Mouse (Mus musculus) liver, embryonic 12.5 days (tissue): Measurements from ENCODE around the gene Sirt3. TPM values are rescaled to one million over a fixed set of nuclear protein-coding genes. Genes with fewer than 3 reads are reported as not detected.

Source experiments
- ATAC-seq: fragments of 200-750 bp; cut with Nextera tagmentation; 2 replicates; pipeline ENCODE4 v1.8.0; 2017; ENCODE audit warnings: moderate number of reproducible peaks, mild to moderate bottlenecking, moderate library complexity
- H3K27ac ChIP-seq: fragments of 300-500 bp; sonication (generic); 2 replicates; pipeline ENCODE4 v1.5.1; 2016; ENCODE audit warnings: mild to moderate bottlenecking
- H3K27me3 ChIP-seq: fragments of 300-500 bp; sonication (generic); replicated peaks from 2 replicates; pipeline ENCODE4 v1.6.1; 2016; ENCODE audit warnings: mild to moderate bottlenecking, moderate library complexity
- H3K36me3 ChIP-seq: fragments of 300-500 bp; sonication (generic); 2 replicates; pipeline ENCODE4 v1.6.1; 2016; ENCODE audit warnings: mild to moderate bottlenecking, moderate library complexity
- H3K4me1 ChIP-seq: fragments of 300-500 bp; sonication (generic); 2 replicates; pipeline ENCODE4 v1.6.1; 2016
- H3K4me2 ChIP-seq: fragments of 300-500 bp; sonication (generic); 2 replicates; pipeline ENCODE4 v1.6.1; 2016; ENCODE audit warnings: mild to moderate bottlenecking, moderate library complexity
- H3K4me3 ChIP-seq: fragments of 300-500 bp; sonication (generic); 2 replicates; pipeline ENCODE4 v1.5.1; 2016; ENCODE audit warnings: mild to moderate bottlenecking, moderate library complexity
- H3K9ac ChIP-seq: fragments of 300-500 bp; sonication (generic); 2 replicates; pipeline ENCODE4 v1.6.1; 2016; ENCODE audit warnings: mild to moderate bottlenecking, moderate library complexity
- H3K9me3 ChIP-seq: fragments of 300-500 bp; sonication (generic); replicated peaks from 2 replicates; pipeline ENCODE4 v1.6.1; 2016; ENCODE audit warnings: mild to moderate bottlenecking, moderate library complexity
- whole genome bisulfite sequencing: fragments of 180-500 bp; shearing (Covaris S2); methylation state at CpG from one replicate; pipeline ENCODE4 v1.1.7; 2016; ENCODE audit not compliant: insufficient replicate concordance; 5-methylcytosine and 5-hydroxymethylcytosine counted together
- polyA plus RNA-seq: library from polyadenylated mRNA; unstranded; fragments of >200 nt; fragmentation: Nextera tagmentation; extraction: Ambion mirVana; gene quantifications from 2 replicates; pipeline ENCODE4 v1.2.1, GENCODE M21; 2016

Gene Sirt3
- polyA plus RNA-seq, 1 experiment from 2014 or later = 16.0 TPM

GRCm38 (mm10) chr7:140822731-140823130 lies 59.4 kb downstream of the Sirt3 start:
- Histone ChIP-seq H3K36me3 (no peaks in the 10 kb centered on the region), H3K9ac (no peak overlapping the region)
- no peak for ATAC-seq

GRCm38 (mm10) chr7:140821653-140822329 lies 60.3 kb downstream of the Sirt3 start, which contains the start of gene Zfp941:
Gene Zfp941 (minus strand): TSS chr7:140822178.
- peak within 1 kb of the TSS; percentile 9; the same call in 1 of the 2 replicates for H3K9ac ChIP-seq
- 5% methylated on average over 21 of the region's 21 CpGs for WGBS

More at GRCm38 (mm10) chr7:140822731-140823130, 59.4 kb downstream of the Sirt3 start:
- no peak overlapping the region for H3K4me2 ChIP-seq
- no peak overlapping the region for H3K27ac ChIP-seq
- H3K27me3 ChIP-seq = peaks cover 7% of the 10 kb centered on the region; the same call in 1 of the 2 replicates
- 0 out of 2 replicates have a peak, but pooled peaks cover 9% of the 10 kb centered on the region for H3K4me1 ChIP-seq
- no peak overlapping the region for H3K4me3 ChIP-seq
- WGBS = 73% methylated on average over 4 of the region's 4 CpGs
- H3K9me3 ChIP-seq = no peaks in the 10 kb centered on the region

GRCm38 (mm10) chr7:140821305-140821652 lies 60.8 kb downstream of the Sirt3 start:
- no peaks in the 10 kb centered on the region for H3K9me3 ChIP-seq
- no peak for ATAC-seq
- 0 out of 2 replicates have a peak overlapping the region, but pooled peaks have one; percentile 9 for H3K9ac ChIP-seq
- WGBS = 58% methylated on average over 5 of the region's 5 CpGs
- H3K4me3 ChIP-seq = peak overlapping the region; percentile 41
- 0 out of 2 replicates have a peak, but pooled peaks cover 9% of the 10 kb centered on the region for H3K4me1 ChIP-seq
- 0 out of 2 replicates have a peak, but pooled peaks cover 7% of the 10 kb centered on the region for H3K27me3 ChIP-seq
- peak overlapping the region; percentile 64 for H3K4me2 ChIP-seq
- no peaks in the 10 kb centered on the region for H3K36me3 ChIP-seq
- H3K27ac ChIP-seq = no peak overlapping the region

More at GRCm38 (mm10) chr7:140821653-140822329, 60.3 kb downstream of the Sirt3 start, which contains the start of gene Zfp941:
- peak within 1 kb of the TSS; percentile 64 for H3K4me2 ChIP-seq
- H3K27me3 ChIP-seq = peaks cover 7% of the 10 kb centered on the region; the same call in 1 of the 2 replicates
- no peak within 1 kb of the TSS for H3K27ac ChIP-seq
- H3K4me1 ChIP-seq = 0 out of 2 replicates have a peak, but pooled peaks cover 9% of the 10 kb centered on the region
- no peaks in the 10 kb centered on the region for H3K9me3 ChIP-seq
- H3K4me3 ChIP-seq = peak within 1 kb of the TSS; percentile 41
- peak; percentile 63 for ATAC-seq
- H3K36me3 ChIP-seq = no peaks in the 10 kb centered on the region

- H3K36me3 ChIP-seq = no peaks in the 10 kb centered on the region
- H3K9ac ChIP-seq = no peak overlapping the region
- no peak for ATAC-seq
- no peak overlapping the region for H3K4me3 ChIP-seq
- H3K27ac ChIP-seq = no peak overlapping the region
- H3K4me2 ChIP-seq = no peak overlapping the region
- 60% methylated on average over 4 of the region's 4 CpGs for WGBS
- 0 out of 2 replicates have a peak, but pooled peaks cover 9% of the 10 kb centered on the region for H3K4me1 ChIP-seq
- 0 out of 2 replicates have a peak, but pooled peaks cover 7% of the 10 kb centered on the region for H3K27me3 ChIP-seq
- no peaks in the 10 kb centered on the region for H3K9me3 ChIP-seq
Measured at GRCm38 (mm10) chr7:140820173-140820572, 61.9 kb downstream of the Sirt3 start.

Other genes with a start within 250 kb of the Sirt3 start
- not detected in 2 replicates for gene Olfr53, start 235.9 kb downstream of the Sirt3 start, polyA plus RNA-seq
- gene Olfr539, start 222.4 kb downstream of the Sirt3 start, polyA plus RNA-seq = not detected in 2 replicates
- not detected in 2 replicates for gene Olfr45, start 200.4 kb downstream of the Sirt3 start, polyA plus RNA-seq
- not detected in 2 replicates for gene Olfr541, start 185.0 kb downstream of the Sirt3 start, polyA plus RNA-seq
- gene Cyp2e1, start 118.6 kb downstream of the Sirt3 start, polyA plus RNA-seq = not detected in 2 replicates
- gene Syce1, start 94.5 kb downstream of the Sirt3 start, polyA plus RNA-seq = 0.15 TPM in 1 of 2 replicates, not detected in the other
- gene Zfp941, start 60.1 kb downstream of the Sirt3 start, polyA plus RNA-seq = 0.43 and 0.51 TPM in 2 replicates
- gene Urah, start 47.3 kb downstream of the Sirt3 start, polyA plus RNA-seq = 4.5 and 4.6 TPM in 2 replicates
- gene Scgb1c1, start 36.8 kb downstream of the Sirt3 start, polyA plus RNA-seq = not detected in 2 replicates
- gene Odf3, start 34.5 kb downstream of the Sirt3 start, polyA plus RNA-seq = 0.07 TPM in 1 of 2 replicates, not detected in the other
- gene Gm45785, start 26.0 kb downstream of the Sirt3 start, polyA plus RNA-seq = not detected in 2 replicates
- 30.7 and 33.8 TPM in 2 replicates for gene Ric8a, start 25.4 kb downstream of the Sirt3 start, polyA plus RNA-seq
- gene Bet1l, start 24.7 kb downstream of the Sirt3 start, polyA plus RNA-seq = 17.4 and 18.0 TPM in 2 replicates
- gene Psmd13, start 341 bp downstream of the Sirt3 start, polyA plus RNA-seq = 204 and 213 TPM in 2 replicates
- not detected in 2 replicates for gene Cox8b, start 18.1 kb upstream of the Sirt3 start, polyA plus RNA-seq
- 1.1 and 1.4 TPM in 2 replicates for gene Nlrp6, start 38.6 kb upstream of the Sirt3 start, polyA plus RNA-seq
- gene Pgghg, start 59.1 kb upstream of the Sirt3 start, polyA plus RNA-seq = 7.8 and 7.9 TPM in 2 replicates
- 0.94 and 0.99 TPM in 2 replicates for gene Ifitm5, start 68.0 kb upstream of the Sirt3 start, polyA plus RNA-seq
- not detected in 2 replicates for gene Gm45717, start 73.6 kb upstream of the Sirt3 start, polyA plus RNA-seq
- gene Ifitm2, start 73.7 kb upstream of the Sirt3 start, polyA plus RNA-seq = 355 TPM in 2 replicates
- 19.5 and 23.4 TPM in 2 replicates for gene Ifitm1, start 84.9 kb upstream of the Sirt3 start, polyA plus RNA-seq
- 35.7 TPM in 2 replicates for gene Ifitm3, start 128.5 kb upstream of the Sirt3 start, polyA plus RNA-seq
- 1.4 and 2.7 TPM in 2 replicates for gene Ifitm6, start 135.6 kb upstream of the Sirt3 start, polyA plus RNA-seq
- not detected in 2 replicates for gene Gm17387, start 146.8 kb upstream of the Sirt3 start, polyA plus RNA-seq
- gene B4galnt4, start 178.8 kb upstream of the Sirt3 start, polyA plus RNA-seq = 1.9 and 2.3 TPM in 2 replicates
- gene Pkp3, start 195.9 kb upstream of the Sirt3 start, polyA plus RNA-seq = 0.71 and 1.1 TPM in 2 replicates
- gene Sigirr, start 218.3 kb upstream of the Sirt3 start, polyA plus RNA-seq = 16.0 and 16.5 TPM in 2 replicates
- gene Ano9, start 235.5 kb upstream of the Sirt3 start, polyA plus RNA-seq = 0.15 and 0.19 TPM in 2 replicates
- gene Ptdss2, start 240.1 kb upstream of the Sirt3 start, polyA plus RNA-seq = 159 and 164 TPM in 2 replicates